Mouse (Mus musculus) adrenal gland, adult (tissue): Measurements from ENCODE around the gene Atp8b5.
A peak's percentile ranks its signal among the peaks of the same experiment; 100 is the strongest.

Experiments used
- DNase-seq, 2 experiments: peaks; one replicate each; pipeline ENCODE4 v3.0.0; 2022 to 2023; ENCODE audit warnings: low spot score in 1 of 2; ENCODE audit not compliant: inconsistent age in 2 of 2

Atp8b5 gene

GRCm38 (mm10) chr4:43406162-43406971 is 139.4 kb downstream of the Atp8b5 start:
- DNase-seq, result peak; percentile 85 to 92

- DNase-seq, result peak in 1 of 2 experiments; percentile 11
These were observed 140.3 kb downstream of the Atp8b5 start for GRCm38 (mm10) chr4:43407071-43407920.

DNA sequence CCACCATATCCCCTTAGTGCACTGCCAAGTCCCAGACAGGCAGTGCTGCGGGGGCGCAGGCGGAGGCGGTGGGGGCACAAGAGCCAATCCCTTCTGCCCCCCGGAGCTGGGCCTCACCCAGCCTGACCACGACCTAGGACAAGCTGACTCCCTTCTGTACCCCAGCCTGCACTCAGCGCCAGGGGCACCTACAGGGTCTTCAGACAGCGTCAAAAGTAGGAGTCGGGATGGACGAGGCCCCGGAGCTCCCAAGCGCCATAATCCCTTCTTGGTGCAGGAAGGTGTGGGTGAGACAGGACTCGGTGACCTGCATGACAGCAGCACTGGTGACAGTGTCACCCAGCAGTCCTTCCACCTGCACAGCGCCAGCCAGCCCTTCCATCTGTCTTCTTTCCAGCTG is 147.8 kb downstream of the Atp8b5 start:
- DNase-seq, result peak in 1 of 2 experiments; percentile 6

DNA sequence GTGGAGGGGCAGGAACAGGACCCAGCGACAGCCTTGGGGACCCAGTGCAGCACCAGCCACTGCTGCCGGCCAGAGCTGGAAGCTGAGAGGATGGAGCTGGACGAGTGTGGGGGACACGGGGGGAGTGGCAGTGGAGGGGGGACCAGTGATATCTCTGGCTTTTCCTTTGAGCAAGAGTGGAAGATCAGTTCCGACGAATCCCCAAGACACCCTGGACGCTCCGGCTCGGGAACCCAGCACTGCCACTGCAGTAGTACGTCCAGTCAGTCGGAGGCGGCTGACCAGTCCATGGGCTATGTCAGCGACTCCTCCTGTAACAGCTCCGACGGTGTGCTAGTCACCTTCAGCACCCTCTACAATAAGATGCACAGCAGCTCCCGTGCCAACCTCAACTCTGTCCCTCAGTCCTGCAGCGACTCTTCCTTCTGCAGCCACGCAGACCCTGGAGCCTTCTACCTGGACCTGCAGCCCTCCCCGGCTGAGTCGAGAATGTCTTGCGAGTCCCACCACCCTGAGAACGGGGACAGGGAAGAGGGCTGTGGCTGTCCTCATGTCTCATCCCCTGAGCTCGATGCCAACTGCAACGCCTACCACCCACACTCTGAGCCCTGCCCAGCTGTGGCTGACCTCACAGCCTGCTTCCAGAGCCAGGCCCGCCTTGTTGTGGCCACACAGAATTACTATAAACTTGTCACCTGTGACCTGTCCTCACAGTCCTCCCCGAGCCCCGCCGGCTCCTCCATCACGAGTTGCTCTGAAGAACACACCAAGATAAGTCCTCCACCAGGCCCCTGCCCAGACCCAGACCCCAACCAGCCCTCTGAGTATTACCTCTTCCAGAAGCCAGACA is 148.5 kb downstream of the Atp8b5 start:
- DNase-seq, result peak in 1 of 2 experiments; percentile 7

DNA sequence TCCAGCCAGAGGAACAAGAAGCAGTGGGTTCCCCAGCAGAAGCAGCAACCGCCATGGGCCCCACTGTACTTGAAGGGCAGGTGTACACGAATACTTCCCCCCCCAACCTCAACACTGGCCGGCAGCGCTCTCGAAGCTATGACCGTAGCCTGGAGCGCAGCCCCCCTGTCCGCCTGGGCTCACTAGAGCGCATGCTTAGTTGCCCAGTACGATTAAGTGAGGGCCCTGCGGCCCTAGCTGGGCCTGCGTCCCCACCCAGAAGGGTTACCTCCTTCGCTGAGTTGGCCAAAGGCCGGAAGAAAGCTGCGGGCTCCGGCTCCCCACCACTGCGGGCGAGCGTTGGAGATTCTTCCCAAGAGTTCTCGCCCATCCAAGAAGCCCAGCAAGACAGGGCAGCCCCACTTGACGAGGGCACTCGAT is 149.1 kb downstream of the Atp8b5 start:
- peak in 1 of 2 experiments; percentile 10 for DNase-seq

GRCm38 (mm10) chr4:43417269-43418062 is 150.5 kb downstream of the Atp8b5 start:
- DNase-seq, result no peak

DNA sequence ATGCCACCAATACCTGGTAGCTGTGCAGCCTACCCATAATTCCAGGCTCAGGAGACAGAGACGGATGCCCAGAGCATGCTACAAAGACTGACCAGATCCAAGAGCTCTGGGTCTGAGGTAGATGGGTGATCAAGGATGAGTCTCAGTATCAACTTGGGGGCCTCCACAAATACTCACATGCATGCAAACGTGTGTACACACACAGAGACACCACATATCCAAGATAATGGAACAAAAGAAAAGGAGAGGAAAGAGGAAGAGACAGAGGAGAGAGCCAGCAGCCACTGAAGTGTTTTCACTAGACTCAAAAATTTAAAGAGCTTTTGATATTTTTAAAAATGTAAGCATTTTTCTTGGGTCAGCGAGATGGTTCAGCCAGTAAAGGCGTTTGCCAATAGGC is 151.5 kb downstream of the Atp8b5 start:
- DNase-seq, result no peak

GRCm38 (mm10) chr4:43418973-43419656 is 152.2 kb downstream of the Atp8b5 start:
- DNase-seq, result peak; percentile 68 to 85

GRCm38 (mm10) chr4:43419801-43420281 is 152.9 kb downstream of the Atp8b5 start:
- DNase-seq, result peak in 1 of 2 experiments; percentile 23

DNA sequence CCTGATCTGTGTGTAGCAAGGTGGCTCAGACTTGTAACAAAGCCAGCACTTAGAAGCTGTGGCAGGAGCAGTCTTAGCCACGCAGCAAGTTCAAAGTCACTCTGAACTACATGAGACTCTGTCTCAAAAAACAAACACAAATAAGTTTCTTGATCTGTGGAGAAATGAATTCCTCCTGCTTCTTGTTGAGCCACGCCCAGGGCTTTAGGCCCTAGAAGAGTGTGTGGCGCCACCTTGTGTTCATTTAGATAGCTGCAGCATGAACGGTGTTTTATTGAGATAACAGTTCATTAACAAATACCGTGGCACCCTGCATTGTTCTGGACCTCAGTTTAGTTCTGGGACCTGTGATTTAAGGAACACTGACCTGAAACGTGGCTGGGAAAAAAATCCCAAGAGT is 153.3 kb downstream of the Atp8b5 start:
- peak; percentile 82 to 95 for DNase-seq

GRCm38 (mm10) chr4:43421632-43422240 is 154.8 kb downstream of the Atp8b5 start:
- DNase-seq, result peak in 1 of 2 experiments; percentile 3
